Mouse (Mus musculus): ENCODE measurements around the gene Entpd5. TPM values are rescaled to one million over a fixed set of nuclear protein-coding genes. Genes with fewer than 3 reads are reported as not detected.

The Entpd5 gene
- 44.8 and 48.8 TPM in 2 replicates for polyA plus RNA-seq (2015; fragmentation: Nextera tagmentation; extraction: Ambion mirVana)

GRCm38 (mm10) chr12:84408819-84409507, at the start of gene Entpd5, which contains the start of gene Bbof1:
Entpd5 (minus strand) TSS chr12:84409029.
Bbof1 (plus strand) TSS chr12:84409071.
- peak within 1 kb of the TSS; percentile 89 for H3K9ac ChIP-seq (ENCODE audit: low read length)
- DNase-seq (ENCODE audit: low spot score) (peak; percentile 92), ATAC-seq (ENCODE audit: low FRiP score, low TSS enrichment) (peak; percentile 95)
- no peaks in the 10 kb centered on the region for H3K9me3 ChIP-seq (ENCODE audit: control insufficient read depth, low read length)
- H3K36me3 ChIP-seq (ENCODE audit: control insufficient read depth, insufficient read depth, low read length) = no peaks in the 10 kb centered on the region
- TF ChIP-seq CTCF (IDR thresholded peaks at IDR 0.05; ENCODE audit: low read depth) (no peak), EP300 (optimal IDR thresholded peaks at IDR 0.05) (no peak)
- 0 out of 2 replicates have a peak, but pooled peaks cover 2% of the 10 kb centered on the region for H3K4me1 ChIP-seq (replicated peaks; ENCODE audit: control insufficient read depth, insufficient read depth)
- WGBS = 2% methylated on average over 55 of the region's 63 CpGs
- peak within 1 kb of the TSS; percentile 77 for H3K4me3 ChIP-seq (ENCODE audit: low read depth, low read length)
- peak within 1 kb of the TSS; percentile 96 for H3K4me2 ChIP-seq (replicated peaks; ENCODE audit: low read depth)
- H3K27me3 ChIP-seq (ENCODE audit: control insufficient read depth, insufficient read depth, low read length) = no peaks in the 10 kb centered on the region
- peak within 1 kb of the TSS; percentile 94 for H3K27ac ChIP-seq (replicated peaks)

GRCm38 (mm10) chr12:84456911-84457310, 48.1 kb upstream of the Entpd5 start:
- no peak overlapping the region for H3K4me2 ChIP-seq (replicated peaks; ENCODE audit: low read depth)
- no peak overlapping the region for H3K9ac ChIP-seq (ENCODE audit: low read length)
- no peaks in the 10 kb centered on the region for H3K27me3 ChIP-seq (ENCODE audit: control insufficient read depth, insufficient read depth, low read length)
- H3K4me1 ChIP-seq (replicated peaks; ENCODE audit: control insufficient read depth, insufficient read depth) = no peaks in the 10 kb centered on the region
- DNase-seq (ENCODE audit: low spot score) = no peak
- TF ChIP-seq CTCF (IDR thresholded peaks at IDR 0.05; ENCODE audit: low read depth) (no peak), EP300 (optimal IDR thresholded peaks at IDR 0.05) (no peak)
- WGBS = 88% methylated on average over 3 of the region's 3 CpGs
- no peaks in the 10 kb centered on the region for H3K9me3 ChIP-seq (ENCODE audit: control insufficient read depth, low read length)
- no peak overlapping the region for H3K27ac ChIP-seq (replicated peaks)
- peaks cover 2% of the 10 kb centered on the region; the same call in 1 of the 2 replicates for H3K36me3 ChIP-seq (ENCODE audit: control insufficient read depth, insufficient read depth, low read length)
- no peak for ATAC-seq (ENCODE audit: low FRiP score, low TSS enrichment)
- H3K4me3 ChIP-seq (ENCODE audit: low read depth, low read length) = no peak overlapping the region

DNA sequence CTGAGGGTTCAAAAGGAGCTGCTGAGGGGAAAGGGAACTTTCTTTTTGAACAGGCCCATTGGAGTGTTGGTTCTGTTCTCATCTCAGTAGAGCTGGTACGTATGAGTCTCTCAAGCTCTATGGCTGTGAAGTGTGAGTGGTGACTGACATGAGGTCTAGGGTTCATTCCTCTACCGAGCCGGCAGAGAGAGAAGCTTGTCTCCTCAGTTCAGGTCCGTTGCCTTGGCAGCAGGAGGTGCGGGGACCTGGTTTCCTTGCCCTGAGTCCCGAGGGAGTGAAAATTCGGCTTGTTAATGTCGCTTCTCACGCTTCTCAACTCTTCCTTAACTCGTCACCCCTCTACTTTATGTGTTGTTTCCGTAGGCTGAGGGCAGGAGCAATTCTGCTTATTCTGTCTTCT, 43.0 kb upstream of the Entpd5 start:
- Histone ChIP-seq H3K4me1 (replicated peaks; ENCODE audit: control insufficient read depth, insufficient read depth) (no peaks in the 10 kb centered on the region), H3K9me3 (ENCODE audit: control insufficient read depth, low read length) (no peaks in the 10 kb centered on the region), H3K4me2 (replicated peaks; ENCODE audit: low read depth) (peak overlapping the region; percentile 64), H3K36me3 (ENCODE audit: control insufficient read depth, insufficient read depth, low read length) (no peaks in the 10 kb centered on the region; the same call in 1 of the 2 replicates), H3K27me3 (ENCODE audit: control insufficient read depth, insufficient read depth, low read length) (no peaks in the 10 kb centered on the region), H3K9ac (ENCODE audit: low read length) (peak overlapping the region; percentile 52), H3K27ac (replicated peaks) (0 out of 2 replicates have a peak overlapping the region, but pooled peaks have one; percentile 1), H3K4me3 (ENCODE audit: low read depth, low read length) (peak overlapping the region; percentile 49)
- DNase-seq (ENCODE audit: low spot score) (no peak), ATAC-seq (ENCODE audit: low FRiP score, low TSS enrichment) (no peak)
- 2% methylated on average over 11 of the region's 11 CpGs for WGBS
- no peak for TF ChIP-seq CTCF (IDR thresholded peaks at IDR 0.05; ENCODE audit: low read depth)
- no peak for TF ChIP-seq EP300 (optimal IDR thresholded peaks at IDR 0.05)

DNA sequence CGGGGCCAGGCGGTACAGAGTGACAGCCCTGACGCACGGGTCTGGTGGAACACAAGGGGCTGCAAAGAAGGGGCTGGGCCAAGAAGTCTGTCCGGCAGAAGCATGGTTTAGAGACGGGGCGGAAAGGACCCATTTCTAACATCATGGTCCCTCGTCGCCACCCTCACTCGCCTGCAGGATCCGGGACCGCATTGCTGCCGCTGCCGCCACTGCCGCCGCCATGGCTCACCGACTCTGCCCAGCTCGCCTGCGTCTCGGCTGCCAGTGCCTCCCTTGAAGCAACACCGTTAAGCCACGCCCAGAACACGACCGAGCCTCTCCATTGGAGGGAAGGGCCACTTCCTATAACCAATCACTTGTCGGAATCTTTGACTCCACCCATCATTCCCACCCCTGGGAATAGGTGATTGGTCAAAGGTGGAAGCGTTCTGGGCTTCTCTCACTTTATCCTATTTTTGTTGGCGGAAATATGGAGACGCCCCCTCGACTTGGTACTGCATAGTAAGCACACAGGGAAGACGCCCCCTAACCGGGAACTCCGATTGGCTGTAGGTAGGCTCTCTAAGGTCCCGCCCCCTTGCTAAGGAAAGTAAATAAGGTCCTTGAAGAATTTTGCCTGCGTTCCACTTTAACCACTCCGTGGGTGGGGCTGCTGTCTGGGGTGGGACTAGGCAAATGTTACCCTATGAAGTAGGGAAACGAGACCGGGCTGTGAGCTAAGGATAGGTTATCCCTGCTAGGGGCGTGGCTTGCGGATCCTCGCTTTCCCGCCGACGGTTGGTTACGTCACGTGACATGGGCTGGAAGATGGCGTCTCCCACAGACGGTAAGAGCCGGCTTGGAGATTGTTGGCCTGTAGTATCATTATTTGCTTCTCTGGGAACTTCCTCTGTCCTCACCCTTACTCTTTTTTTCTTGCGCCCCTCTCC, 42.2 kb upstream of the Entpd5 start, which contains the start of the genes Aldh6a1 and Lin52:
Aldh6a1 (minus strand) TSS at position 287 of the 929 bp plus-strand sequence.
Lin52 (plus strand) TSS at position 705 of the 929 bp plus-strand sequence.
- peak within 1 kb of the TSS; percentile 54 for H3K4me3 ChIP-seq (ENCODE audit: low read depth, low read length)
- DNase-seq (ENCODE audit: low spot score) = peak; percentile 97
- WGBS = under 1% methylated on average over 49 of the region's 49 CpGs
- TF ChIP-seq CTCF (IDR thresholded peaks at IDR 0.05; ENCODE audit: low read depth) (no peak; the same call in 1 of the 2 replicates), EP300 (optimal IDR thresholded peaks at IDR 0.05) (no peak)
- peak within 1 kb of the TSS; percentile 64 for H3K4me2 ChIP-seq (replicated peaks; ENCODE audit: low read depth)
- peak; percentile 99 for ATAC-seq (ENCODE audit: low FRiP score, low TSS enrichment)
- H3K36me3 ChIP-seq (ENCODE audit: control insufficient read depth, insufficient read depth, low read length) = no peaks in the 10 kb centered on the region
- peak within 1 kb of the TSS; percentile 87 for H3K27ac ChIP-seq (replicated peaks)
- no peaks in the 10 kb centered on the region for H3K4me1 ChIP-seq (replicated peaks; ENCODE audit: control insufficient read depth, insufficient read depth)
- H3K9me3 ChIP-seq (ENCODE audit: control insufficient read depth, low read length) = no peaks in the 10 kb centered on the region
- peak within 1 kb of the TSS; percentile 66 for H3K9ac ChIP-seq (ENCODE audit: low read length)
- H3K27me3 ChIP-seq (ENCODE audit: control insufficient read depth, insufficient read depth, low read length) = no peaks in the 10 kb centered on the region

DNA sequence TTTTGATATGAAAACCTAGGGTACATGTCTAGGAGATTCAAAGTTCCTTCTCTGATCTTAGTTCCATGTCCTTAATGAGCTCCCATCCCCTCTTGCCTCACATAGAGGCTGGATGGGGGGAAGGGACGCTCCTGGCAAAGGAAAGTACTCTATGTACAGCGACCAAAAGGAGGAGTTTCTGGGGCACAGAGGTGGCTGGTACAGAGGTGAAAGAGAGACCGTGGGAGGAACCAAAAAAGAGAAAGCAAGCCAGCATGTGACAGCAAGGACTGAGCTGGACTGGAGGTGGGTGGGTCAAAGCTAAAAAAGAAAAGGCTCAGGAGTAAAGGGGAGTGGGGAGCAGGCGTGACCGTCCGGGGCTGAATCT, 41.5 kb upstream of the Entpd5 start:
- no peak for TF ChIP-seq EP300 (optimal IDR thresholded peaks at IDR 0.05)
- no peak for TF ChIP-seq CTCF (IDR thresholded peaks at IDR 0.05; ENCODE audit: low read depth)
- H3K4me3 ChIP-seq (ENCODE audit: low read depth, low read length) = peak overlapping the region; percentile 54
- no peaks in the 10 kb centered on the region for H3K27me3 ChIP-seq (ENCODE audit: control insufficient read depth, insufficient read depth, low read length)
- ATAC-seq (ENCODE audit: low FRiP score, low TSS enrichment) = peak; percentile 39
- peak overlapping the region; percentile 66 for H3K9ac ChIP-seq (ENCODE audit: low read length)
- WGBS = 0% methylated on average over 6 of the region's 6 CpGs
- peak overlapping the region; percentile 87 for H3K27ac ChIP-seq (replicated peaks)
- H3K36me3 ChIP-seq (ENCODE audit: control insufficient read depth, insufficient read depth, low read length) = no peaks in the 10 kb centered on the region
- H3K4me2 ChIP-seq (replicated peaks; ENCODE audit: low read depth) = peak overlapping the region; percentile 57
- H3K9me3 ChIP-seq (ENCODE audit: control insufficient read depth, low read length) = no peaks in the 10 kb centered on the region
- DNase-seq (ENCODE audit: low spot score) = peak; percentile 67
- H3K4me1 ChIP-seq (replicated peaks; ENCODE audit: control insufficient read depth, insufficient read depth) = no peaks in the 10 kb centered on the region

Data from stomach, postnatal 0 days (tissue).